Mouse (Mus musculus): ENCODE measurements around the gene Togaram1. TPM values are rescaled to one million over a fixed set of nuclear protein-coding genes. Genes with fewer than 3 reads are reported as not detected.

The Togaram1 gene
- polyA plus RNA-seq, 1 experiment from 2014 or later: 42.5 TPM

GRCm38 (mm10) chr12:64968067-64968466 is 2.5 kb downstream of the Togaram1 start:
- H3K4me3 ChIP-seq (ENCODE audit: low read length): peak overlapping the region; percentile 73
- no peaks in the 10 kb centered on the region for H3K9me3 ChIP-seq (ENCODE audit: control insufficient read depth, low read length)
- H3K27ac ChIP-seq (ENCODE audit: low read depth, low read length): no peak overlapping the region
- peaks cover 24% of the 10 kb centered on the region for H3K4me1 ChIP-seq (ENCODE audit: control insufficient read depth, insufficient read depth, low read length)
- H3K36me3 ChIP-seq (ENCODE audit: control insufficient read depth, insufficient read depth, low read length): peaks cover 5% of the 10 kb centered on the region; the same call in 1 of the 2 replicates
- no peak for ATAC-seq (ENCODE audit: low FRiP score, low TSS enrichment)
- peak overlapping the region; percentile 72 for H3K4me2 ChIP-seq (replicated peaks; ENCODE audit: low read depth, low read length)
- H3K9ac ChIP-seq (ENCODE audit: low read depth, low read length): peak overlapping the region; percentile 90
- no peaks in the 10 kb centered on the region for H3K27me3 ChIP-seq (ENCODE audit: control insufficient read depth, insufficient read depth, low read length)
- 3% methylated on average over 2 of the region's 2 CpGs for WGBS

- Histone ChIP-seq H3K4me1 (ENCODE audit: control insufficient read depth, insufficient read depth, low read length) (peaks cover 18% of the 10 kb centered on the region; the same call in 1 of the 2 replicates), H3K4me3 (ENCODE audit: low read length) (no peak overlapping the region), H3K27ac (ENCODE audit: low read depth, low read length) (no peak overlapping the region), H3K27me3 (ENCODE audit: control insufficient read depth, insufficient read depth, low read length) (no peaks in the 10 kb centered on the region), H3K9me3 (ENCODE audit: control insufficient read depth, low read length) (no peaks in the 10 kb centered on the region), H3K4me2 (replicated peaks; ENCODE audit: low read depth, low read length) (no peak overlapping the region), H3K36me3 (ENCODE audit: control insufficient read depth, insufficient read depth, low read length) (peaks cover 5% of the 10 kb centered on the region; the same call in 1 of the 2 replicates), H3K9ac (ENCODE audit: low read depth, low read length) (no peak overlapping the region)
- ATAC-seq (ENCODE audit: low FRiP score, low TSS enrichment): no peak
Measured at GRCm38 (mm10) chr12:64971399-64971798, 5.8 kb downstream of the Togaram1 start.

GRCm38 (mm10) chr12:64972063-64972462 is 6.5 kb downstream of the Togaram1 start:
- ATAC-seq (ENCODE audit: low FRiP score, low TSS enrichment): no peak
- WGBS: 85% methylated on average over 6 of the region's 6 CpGs
- Histone ChIP-seq H3K9ac (ENCODE audit: low read depth, low read length) (no peak overlapping the region), H3K4me2 (replicated peaks; ENCODE audit: low read depth, low read length) (no peak overlapping the region), H3K27me3 (ENCODE audit: control insufficient read depth, insufficient read depth, low read length) (no peaks in the 10 kb centered on the region), H3K4me1 (ENCODE audit: control insufficient read depth, insufficient read depth, low read length) (peaks cover 18% of the 10 kb centered on the region; the same call in 1 of the 2 replicates), H3K36me3 (ENCODE audit: control insufficient read depth, insufficient read depth, low read length) (peaks cover 8% of the 10 kb centered on the region; the same call in 1 of the 2 replicates), H3K9me3 (ENCODE audit: control insufficient read depth, low read length) (no peaks in the 10 kb centered on the region), H3K4me3 (ENCODE audit: low read length) (no peak overlapping the region), H3K27ac (ENCODE audit: low read depth, low read length) (no peak overlapping the region)

- peak; percentile 55; the same call in 1 of the 2 replicates for ATAC-seq (ENCODE audit: low FRiP score, low TSS enrichment)
- Histone ChIP-seq H3K27me3 (ENCODE audit: control insufficient read depth, insufficient read depth, low read length) (no peaks in the 10 kb centered on the region), H3K36me3 (ENCODE audit: control insufficient read depth, insufficient read depth, low read length) (peaks cover 31% of the 10 kb centered on the region), H3K9me3 (ENCODE audit: control insufficient read depth, low read length) (no peaks in the 10 kb centered on the region), H3K9ac (ENCODE audit: low read depth, low read length) (no peak overlapping the region), H3K4me1 (ENCODE audit: control insufficient read depth, insufficient read depth, low read length) (peaks cover 14% of the 10 kb centered on the region; the same call in 1 of the 2 replicates), H3K27ac (ENCODE audit: low read depth, low read length) (no peak overlapping the region), H3K4me3 (ENCODE audit: low read length) (no peak overlapping the region), H3K4me2 (replicated peaks; ENCODE audit: low read depth, low read length) (no peak overlapping the region)
- 24% methylated on average over 6 of the region's 6 CpGs for WGBS
Measured at GRCm38 (mm10) chr12:64975558-64975957, 10.0 kb downstream of the Togaram1 start.

GRCm38 (mm10) chr12:64976191-64976590 is 10.6 kb downstream of the Togaram1 start:
- Histone ChIP-seq H3K27me3 (ENCODE audit: control insufficient read depth, insufficient read depth, low read length) (no peaks in the 10 kb centered on the region), H3K9me3 (ENCODE audit: control insufficient read depth, low read length) (no peaks in the 10 kb centered on the region), H3K27ac (ENCODE audit: low read depth, low read length) (no peak overlapping the region), H3K4me2 (replicated peaks; ENCODE audit: low read depth, low read length) (no peak overlapping the region), H3K36me3 (ENCODE audit: control insufficient read depth, insufficient read depth, low read length) (peaks cover 30% of the 10 kb centered on the region), H3K4me1 (ENCODE audit: control insufficient read depth, insufficient read depth, low read length) (0 out of 2 replicates have a peak, but pooled peaks cover 8% of the 10 kb centered on the region), H3K9ac (ENCODE audit: low read depth, low read length) (no peak overlapping the region), H3K4me3 (ENCODE audit: low read length) (no peak overlapping the region)
- no peak; the same call in 1 of the 2 replicates for ATAC-seq (ENCODE audit: low FRiP score, low TSS enrichment)
- WGBS: 50% methylated on average over 1 of the region's 1 CpGs

GRCm38 (mm10) chr12:64977518-64977917 is 11.9 kb downstream of the Togaram1 start:
- Histone ChIP-seq H3K9ac (ENCODE audit: low read depth, low read length) (no peak overlapping the region), H3K9me3 (ENCODE audit: control insufficient read depth, low read length) (no peaks in the 10 kb centered on the region), H3K4me3 (ENCODE audit: low read length) (no peak overlapping the region), H3K27ac (ENCODE audit: low read depth, low read length) (no peak overlapping the region), H3K27me3 (ENCODE audit: control insufficient read depth, insufficient read depth, low read length) (no peaks in the 10 kb centered on the region), H3K36me3 (ENCODE audit: control insufficient read depth, insufficient read depth, low read length) (peaks cover 40% of the 10 kb centered on the region), H3K4me2 (replicated peaks; ENCODE audit: low read depth, low read length) (no peak overlapping the region), H3K4me1 (ENCODE audit: control insufficient read depth, insufficient read depth, low read length) (no peaks in the 10 kb centered on the region)
- 94% methylated on average over 1 of the region's 1 CpGs for WGBS
- no peak for ATAC-seq (ENCODE audit: low FRiP score, low TSS enrichment)

GRCm38 (mm10) chr12:65007725-65008124 is 42.1 kb downstream of the Togaram1 start:
- Histone ChIP-seq H3K36me3 (ENCODE audit: control insufficient read depth, insufficient read depth, low read length) (peaks cover 75% of the 10 kb centered on the region), H3K4me2 (replicated peaks; ENCODE audit: low read depth, low read length) (no peak overlapping the region), H3K4me1 (ENCODE audit: control insufficient read depth, insufficient read depth, low read length) (no peaks in the 10 kb centered on the region), H3K9me3 (ENCODE audit: control insufficient read depth, low read length) (no peaks in the 10 kb centered on the region), H3K4me3 (ENCODE audit: low read length) (no peak overlapping the region), H3K9ac (ENCODE audit: low read depth, low read length) (no peak overlapping the region), H3K27ac (ENCODE audit: low read depth, low read length) (no peak overlapping the region), H3K27me3 (ENCODE audit: control insufficient read depth, insufficient read depth, low read length) (no peaks in the 10 kb centered on the region)
- ATAC-seq (ENCODE audit: low FRiP score, low TSS enrichment): no peak
- 98% methylated on average over 3 of the region's 3 CpGs for WGBS

GRCm38 (mm10) chr12:65022842-65023241 is 57.2 kb downstream of the Togaram1 start:
- ATAC-seq (ENCODE audit: low FRiP score, low TSS enrichment): no peak
- Histone ChIP-seq H3K9me3 (ENCODE audit: control insufficient read depth, low read length) (no peaks in the 10 kb centered on the region), H3K4me3 (ENCODE audit: low read length) (no peak overlapping the region), H3K4me1 (ENCODE audit: control insufficient read depth, insufficient read depth, low read length) (no peaks in the 10 kb centered on the region), H3K4me2 (replicated peaks; ENCODE audit: low read depth, low read length) (no peak overlapping the region), H3K27me3 (ENCODE audit: control insufficient read depth, insufficient read depth, low read length) (no peaks in the 10 kb centered on the region), H3K9ac (ENCODE audit: low read depth, low read length) (no peak overlapping the region), H3K36me3 (ENCODE audit: control insufficient read depth, insufficient read depth, low read length) (peaks cover 16% of the 10 kb centered on the region), H3K27ac (ENCODE audit: low read depth, low read length) (no peak overlapping the region)
- WGBS: 99% methylated on average over 6 of the region's 6 CpGs

- H3K9ac ChIP-seq (ENCODE audit: low read depth, low read length): no peak overlapping the region
- no peak overlapping the region for H3K27ac ChIP-seq (ENCODE audit: low read depth, low read length)
- H3K27me3 ChIP-seq (ENCODE audit: control insufficient read depth, insufficient read depth, low read length): no peaks in the 10 kb centered on the region
- peaks cover 15% of the 10 kb centered on the region for H3K4me1 ChIP-seq (ENCODE audit: control insufficient read depth, insufficient read depth, low read length)
- ATAC-seq (ENCODE audit: low FRiP score, low TSS enrichment): no peak
- no peaks in the 10 kb centered on the region for H3K9me3 ChIP-seq (ENCODE audit: control insufficient read depth, low read length)
- 46% methylated on average over 8 of the region's 8 CpGs for WGBS
- H3K4me2 ChIP-seq (replicated peaks; ENCODE audit: low read depth, low read length): peak overlapping the region; percentile 49
- H3K36me3 ChIP-seq (ENCODE audit: control insufficient read depth, insufficient read depth, low read length): no peaks in the 10 kb centered on the region
- peak overlapping the region; percentile 87 for H3K4me3 ChIP-seq (ENCODE audit: low read length)
Measured at GRCm38 (mm10) chr12:65035839-65036189, 70.2 kb downstream of the Togaram1 start.

All from kidney, embryonic 14.5 days (tissue).